Mouse (Mus musculus) limb, embryonic 13.5 days (tissue): ENCODE results near the gene Faap24. TPM values are rescaled to one million over a fixed set of nuclear protein-coding genes. Genes with fewer than 3 reads are reported as not detected.

Experiments used
- polyA plus RNA-seq: library from polyadenylated mRNA; unstranded; fragments of >200 nt; fragmentation: Nextera tagmentation; extraction: Ambion mirVana; gene quantifications from 2 replicates; pipeline ENCODE4 v1.2.1, GENCODE M21; 2015

Gene Faap24
- polyA plus RNA-seq, 1 experiment from 2014 or later = 16.7 TPM

Other genes starting within 250 kb of the Faap24 start
- gene Slc7a10, start 210.5 kb downstream of the Faap24 start, polyA plus RNA-seq = 1.4 and 2.0 TPM in 2 replicates
- gene Lrp3, start 181.3 kb downstream of the Faap24 start, polyA plus RNA-seq = 8.9 and 9.6 TPM in 2 replicates
- gene Gpatch1, start 78.4 kb downstream of the Faap24 start, polyA plus RNA-seq = 20.0 and 20.9 TPM in 2 replicates
- 2.6 and 2.7 TPM in 2 replicates for gene Rhpn2, start 62.7 kb downstream of the Faap24 start, polyA plus RNA-seq
- gene Cep89, start 199 bp upstream of the Faap24 start, polyA plus RNA-seq = 47.1 and 47.4 TPM in 2 replicates
- 0.28 and 0.33 TPM in 2 replicates for gene Slc7a9, start 52.0 kb upstream of the Faap24 start, polyA plus RNA-seq
- 0.56 and 0.57 TPM in 2 replicates for gene Tdrd12, start 140.9 kb upstream of the Faap24 start, polyA plus RNA-seq
- 42.5 and 47.5 TPM in 2 replicates for gene Nudt19, start 159.5 kb upstream of the Faap24 start, polyA plus RNA-seq
- gene Rgs9bp, start 188.7 kb upstream of the Faap24 start, polyA plus RNA-seq = 0.42 and 0.61 TPM in 2 replicates
- gene Ankrd27, start 189.4 kb upstream of the Faap24 start, polyA plus RNA-seq = 43.1 and 52.1 TPM in 2 replicates